Mouse (Mus musculus): ENCODE measurements around the gene Tardbp. TPM values are rescaled to one million over a fixed set of nuclear protein-coding genes. Genes with fewer than 3 reads are reported as not detected.

Gene Tardbp
- total RNA-seq, 2 experiments from 2014 or later = 199 to 221 TPM

Other genes with a start within 250 kb of the Tardbp start
- 1 to 10 TPM; 7.8 to 8.4 TPM for gene Ubiad1, start 182.2 kb downstream of the Tardbp start, total RNA-seq (2021)
- 10 to 100 TPM; 81.3 to 85.9 TPM for gene Mtor, start 178.4 kb downstream of the Tardbp start, total RNA-seq (2021)
- gene Angptl7, start 126.6 kb downstream of the Tardbp start, total RNA-seq (2021) = under 1 TPM; 0.20 to 0.21 TPM
- gene Exosc10, start 68.6 kb downstream of the Tardbp start, total RNA-seq (2021) = 10 to 100 TPM; 57.5 to 58.2 TPM
- 10 to 100 TPM; 83.5 to 83.8 TPM for gene Srm, start 35.5 kb downstream of the Tardbp start, total RNA-seq (2021)
- gene Masp2, start 24.5 kb downstream of the Tardbp start, total RNA-seq (2021) = 1 to 10 TPM; 2.2 to 2.9 TPM
- gene Gm572, start 16.3 kb upstream of the Tardbp start, total RNA-seq (2021) = not detected
- gene Casz1, start 177.4 kb upstream of the Tardbp start, total RNA-seq (2021) = 1 to 10 TPM; 1.1 to 1.3 TPM